Mouse (Mus musculus): ENCODE data around the gene Igflr1.

DNA sequence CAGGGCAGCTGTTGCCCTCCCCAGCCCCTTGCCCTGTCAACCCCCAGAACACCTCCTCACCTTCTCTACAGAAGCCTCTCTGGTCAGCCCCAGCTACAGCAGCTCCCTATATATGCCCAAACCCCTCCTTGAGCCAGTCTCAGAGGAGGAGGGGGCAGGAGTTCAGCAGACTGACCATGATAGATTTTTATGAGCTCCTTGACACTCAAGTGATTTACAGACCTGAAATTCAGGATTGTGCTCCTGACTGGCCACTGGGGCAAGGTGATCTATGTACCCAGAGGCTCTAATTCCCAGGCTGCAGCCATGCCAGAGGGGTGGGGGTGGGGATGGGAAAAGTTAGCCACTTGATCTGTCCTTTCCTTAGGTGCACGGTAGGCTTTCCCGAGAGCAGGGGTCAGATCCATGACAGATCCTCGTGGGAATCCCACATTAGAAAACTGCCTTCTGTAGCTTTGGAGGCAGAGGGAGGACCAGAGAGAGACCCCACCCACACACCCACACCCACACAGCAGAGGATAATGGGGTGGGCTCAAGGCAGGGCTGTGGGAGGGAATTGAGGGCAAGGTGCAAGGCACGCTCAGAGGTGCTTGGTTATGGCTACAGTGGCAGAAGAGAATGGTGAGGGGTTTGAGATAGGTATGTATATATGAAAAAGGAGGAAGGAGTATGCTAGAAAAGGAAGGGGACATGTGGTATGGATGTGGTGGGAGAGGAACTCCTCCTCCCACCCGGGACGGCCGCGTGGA, 47.6 kb downstream of the Igflr1 start, which contains the start of gene Upk1a:
- TF ChIP-seq CTCF (IDR thresholded peaks at IDR 0.05; ENCODE audit: extremely low read depth, insufficient read depth, low read length) (no peak), POLR2A (IDR thresholded peaks at IDR 0.05; ENCODE audit: extremely low read depth, insufficient read depth, low read length) (no peak)
